Mouse (Mus musculus) testis, adult 2 months (tissue): ENCODE results near the gene Pth1r.

Experiments
- CTCF ChIP-seq: fragments of 200-500 bp; IDR thresholded peaks from 2 replicates; pipeline ENCODE4 v1.5.1; 2012; ENCODE audit warnings: low read depth, mild to moderate bottlenecking, inconsistent platforms, low read length, moderate library complexity; ENCODE audit not compliant: control insufficient read depth, insufficient read depth, insufficient replicate concordance
- POLR2A ChIP-seq: fragments of 200-500 bp; IDR thresholded peaks from 2 replicates; pipeline ENCODE4 v1.6.1; 2012; ENCODE audit warnings: low read depth, mild to moderate bottlenecking, inconsistent platforms, low read length, moderate library complexity; ENCODE audit not compliant: control insufficient read depth

GRCm38 (mm10) chr9:110772336-110772735 lies 25.4 kb upstream of the Pth1r start:
- TF ChIP-seq CTCF (no peak), POLR2A (no peak)
